29 mouse cellular contexts compared by ENCODE assay signal in genomic region chr2:158313089-158313488, GRCm38 (mm10). TPM values are rescaled to one million over a fixed set of nuclear protein-coding genes. Genes with fewer than 3 reads are reported as not detected.
DNase-seq lines count a peak whose midpoint lies in the region; ATAC-seq lines count a peak whose summit lies in the region.
"Had no signal": no experiment of that assay in that cellular context is flagged by ENCODE, and none has a peak within 500 bp of the region (broad histone marks: within the 10 kb centered on the region; RNA-seq: fewer than 3 reads in every experiment).

No protein-coding gene starts in this region.

- H3K9me3 ChIP-seq in kidney, embryonic 15.5 days (replicated peaks): no peaks in the 10 kb centered on the region
- H3K9me3 ChIP-seq: embryonic facial prominence, embryonic 10.5 days; forebrain, embryonic 15.5 days; heart, embryonic 13.5 days; hindbrain, embryonic 13.5 days; neural tube, embryonic 13.5 days had no signal

- DNase-seq in kidney, postnatal 4 days: no peak
- DNase-seq in thymus, postnatal 0 days (ENCODE audit: low spot score): peak; percentile 16
- DNase-seq in thymus, postnatal 36 days: no peak
- no peak for DNase-seq in cerebellum, adult 9-11 months
- DNase-seq in frontal cortex, postnatal 10 days (ENCODE audit: low spot score in 2 of 2): no peak
- DNase-seq: adrenal gland, postnatal 10 days; cerebellum, adult 8-10 months; gastrocnemius, postnatal 10 days; heart, adult 18-20 months; heart, postnatal 14 days; left cerebral cortex, postnatal 4 days; lung, adult 2 months; lung, postnatal 36 days; midbrain, embryonic 14.5 days; right cerebral cortex, postnatal 4 days had no signal

- H3K4me2 ChIP-seq in kidney, embryonic 15.5 days: no peak overlapping the region
- H3K4me2 ChIP-seq: forebrain, embryonic 15.5 days; heart, embryonic 13.5 days; hindbrain, embryonic 13.5 days; liver, embryonic 11.5 days; neural tube, embryonic 13.5 days had no signal

- H3K27ac ChIP-seq in kidney, embryonic 15.5 days: 0 out of 2 replicates have a peak overlapping the region, but pooled peaks have one; percentile 42
- H3K27ac ChIP-seq: embryonic facial prominence, embryonic 10.5 days; forebrain, embryonic 15.5 days; heart, embryonic 13.5 days; hindbrain, embryonic 13.5 days; kidney, postnatal 0 days; neural tube, embryonic 13.5 days had no signal

- H3K4me1 ChIP-seq in kidney, embryonic 15.5 days: peaks cover 3% of the 10 kb centered on the region

- H3K27me3 ChIP-seq in kidney, embryonic 15.5 days: no peaks in the 10 kb centered on the region
- H3K27me3 ChIP-seq: forebrain, embryonic 15.5 days; heart, embryonic 13.5 days; hindbrain, embryonic 13.5 days; neural tube, embryonic 13.5 days had no signal

- H3K9ac ChIP-seq in kidney, embryonic 15.5 days: no peak overlapping the region
- H3K9ac ChIP-seq: forebrain, embryonic 15.5 days; heart, embryonic 13.5 days; hindbrain, embryonic 13.5 days; neural tube, embryonic 13.5 days had no signal

- no peaks in the 10 kb centered on the region for H3K36me3 ChIP-seq in kidney, embryonic 15.5 days
- H3K36me3 ChIP-seq: embryonic facial prominence, embryonic 10.5 days; forebrain, embryonic 15.5 days; heart, embryonic 13.5 days; hindbrain, embryonic 13.5 days; neural tube, embryonic 13.5 days had no signal

- ATAC-seq in kidney, embryonic 15.5 days (replicated peaks; ENCODE audit: low FRiP score): no peak
- ATAC-seq in hematopoietic stem cell, adult 5-6 weeks (replicated peaks in 1 of 2; ENCODE audit: insufficient read depth in 1 of 2, low FRiP score in 2 of 2, low TSS enrichment in 1 of 2, low read depth in 1 of 2, poor library complexity in 2 of 2, severe bottlenecking in 2 of 2): peak; percentile 18 to 30; a peak in 2 of 4 replicates
- ATAC-seq: forebrain, embryonic 15.5 days had no signal

- H3K4me3 ChIP-seq in kidney, embryonic 15.5 days (replicated peaks): no peak overlapping the region
- H3K4me3 ChIP-seq: embryonic facial prominence, embryonic 10.5 days; forebrain, embryonic 15.5 days; heart, embryonic 13.5 days; hindbrain, embryonic 13.5 days; neural tube, embryonic 13.5 days had no signal

- 39% methylated on average over 1 of the region's 1 CpGs for WGBS in kidney, embryonic 15.5 days

RNA-seq across cellular contexts. Expression of gene Lbp, which starts 6.8 kb away (rescaled TPM):
- 24.7 and 27.2 TPM in 2 replicates for polyA plus RNA-seq in kidney, embryonic 15.5 days (2015; fragmentation: Nextera tagmentation; extraction: Ambion mirVana)
- polyA plus RNA-seq in thymus, postnatal 0 days (2015; fragmentation: Nextera tagmentation; extraction: Ambion mirVana): 3.2 and 4.9 TPM in 2 replicates
- 43.5 and 51.0 TPM in 2 replicates for total RNA-seq in hematopoietic stem cell, adult 5-6 weeks (2017)
- total RNA-seq: megakaryocyte-erythroid progenitor cell, adult 5-6 weeks had no signal

RNA-seq across cellular contexts. Expression of gene Bpi, which starts 55.2 kb away (rescaled TPM):
- 0.08 and 0.17 TPM in 2 replicates for polyA plus RNA-seq in kidney, embryonic 15.5 days (2015; fragmentation: Nextera tagmentation; extraction: Ambion mirVana)
- polyA plus RNA-seq in thymus, postnatal 0 days (2015; fragmentation: Nextera tagmentation; extraction: Ambion mirVana): 0.08 TPM in 1 of 2 replicates, not detected in the other
- total RNA-seq in hematopoietic stem cell, adult 5-6 weeks (2017): not detected in 2 replicates
- total RNA-seq: adrenal gland, postnatal 10 days; gastrocnemius, postnatal 10 days; heart, adult 18-20 months; heart, postnatal 14 days; layer of hippocampus, postnatal 10 days; left cerebral cortex, adult 8-10 months; left cerebral cortex, postnatal 4 days; megakaryocyte-erythroid progenitor cell, adult 5-6 weeks had no signal
- polyA plus RNA-seq: embryonic facial prominence, embryonic 10.5 days; forebrain, embryonic 15.5 days; heart, embryonic 13.5 days; hindbrain, embryonic 13.5 days; intestine, embryonic 14.5 days; liver, embryonic 11.5 days; lung, adult 2 months; midbrain, embryonic 14.5 days; neural tube, embryonic 13.5 days; stomach, embryonic 16.5 days had no signal
